Mouse (Mus musculus): Measurements from ENCODE around the gene Rab1b. TPM values are rescaled to one million over a fixed set of nuclear protein-coding genes. Genes with fewer than 3 reads are reported as not detected.

Gene Rab1b
- polyA plus RNA-seq, 1 experiment, result 212 TPM

DNA sequence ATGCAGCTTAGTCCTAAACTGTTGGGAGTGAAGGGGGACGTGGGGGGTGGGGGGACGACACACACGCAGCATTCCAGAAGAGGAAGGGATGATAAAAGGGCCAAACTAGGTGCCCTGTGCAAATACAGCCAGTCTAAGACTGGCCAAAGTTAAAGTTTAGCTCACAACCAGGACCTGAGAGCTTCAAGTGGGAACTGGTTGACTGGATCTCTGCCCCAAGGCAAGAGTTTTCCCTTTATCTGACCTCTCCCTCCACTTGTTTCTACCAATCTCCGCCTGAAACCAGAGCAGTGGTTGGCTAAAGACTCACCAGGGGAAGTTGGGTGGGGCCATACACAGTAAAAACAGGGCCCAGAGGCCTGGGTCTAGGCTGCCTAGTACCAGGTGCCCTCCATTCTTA, 1.8 kb upstream of the Rab1b start:
- Histone ChIP-seq H3K4me3 (ENCODE audit: insufficient read depth, poor library complexity, severe bottlenecking) (no peak overlapping the region), H3K27me3 (ENCODE audit: control insufficient read depth, insufficient read depth, insufficient read length) (no peaks in the 10 kb centered on the region), H3K79me3 (ENCODE audit: low read depth) (peaks cover 13% of the 10 kb centered on the region), H3K79me2 (ENCODE audit: control insufficient read depth, insufficient read depth) (peaks cover 23% of the 10 kb centered on the region), H3ac (ENCODE audit: control insufficient read depth, insufficient read length, low read depth) (no peak overlapping the region), H3K36me3 (ENCODE audit: control insufficient read depth, insufficient read depth) (peaks cover 48% of the 10 kb centered on the region)
- TF ChIP-seq MYOD1 (IDR thresholded peaks at IDR 0.05; ENCODE audit: control insufficient read depth, insufficient read length, low read depth) (no peak), USF1 (IDR thresholded peaks at IDR 0.05; ENCODE audit: low read depth) (no peak), CEBPB (IDR thresholded peaks at IDR 0.05; ENCODE audit: low read depth) (no peak), CTCF (IDR thresholded peaks at IDR 0.05; ENCODE audit: control insufficient read depth, insufficient read depth, insufficient read length) (no peak), MAX (IDR thresholded peaks at IDR 0.05) (no peak), MYOG (IDR thresholded peaks at IDR 0.05; ENCODE audit: control insufficient read depth, extremely low read depth, insufficient read length) (no peak), FOSL1 (IDR thresholded peaks at IDR 0.05; ENCODE audit: insufficient read depth, low read length, poor library complexity, severe bottlenecking) (no peak)

- no peak overlapping the region for H3ac ChIP-seq (ENCODE audit: control insufficient read depth, insufficient read length, low read depth)
- no peak overlapping the region for H3K4me3 ChIP-seq (ENCODE audit: insufficient read depth, poor library complexity, severe bottlenecking)
- H3K27me3 ChIP-seq (ENCODE audit: control insufficient read depth, insufficient read depth, insufficient read length), result no peaks in the 10 kb centered on the region
- peaks cover 23% of the 10 kb centered on the region for H3K79me2 ChIP-seq (ENCODE audit: control insufficient read depth, insufficient read depth)
- TF ChIP-seq FOSL1 (IDR thresholded peaks at IDR 0.05; ENCODE audit: insufficient read depth, low read length, poor library complexity, severe bottlenecking), result no peak
- no peak for TF ChIP-seq CEBPB (IDR thresholded peaks at IDR 0.05; ENCODE audit: low read depth)
- no peak for TF ChIP-seq CTCF (IDR thresholded peaks at IDR 0.05; ENCODE audit: control insufficient read depth, insufficient read depth, insufficient read length)
- no peak for TF ChIP-seq MYOG (IDR thresholded peaks at IDR 0.05; ENCODE audit: control insufficient read depth, extremely low read depth, insufficient read length)
- TF ChIP-seq MYOD1 (IDR thresholded peaks at IDR 0.05; ENCODE audit: control insufficient read depth, insufficient read length, low read depth), result no peak
- TF ChIP-seq USF1 (IDR thresholded peaks at IDR 0.05; ENCODE audit: low read depth), result no peak
- no peak for TF ChIP-seq MAX (IDR thresholded peaks at IDR 0.05)
- H3K79me3 ChIP-seq (ENCODE audit: low read depth), result peaks cover 13% of the 10 kb centered on the region
- H3K36me3 ChIP-seq (ENCODE audit: control insufficient read depth, insufficient read depth), result peaks cover 53% of the 10 kb centered on the region
These were observed 1.4 kb upstream of the Rab1b start for GRCm38 (mm10) chr19:5108271-5108575.

DNA sequence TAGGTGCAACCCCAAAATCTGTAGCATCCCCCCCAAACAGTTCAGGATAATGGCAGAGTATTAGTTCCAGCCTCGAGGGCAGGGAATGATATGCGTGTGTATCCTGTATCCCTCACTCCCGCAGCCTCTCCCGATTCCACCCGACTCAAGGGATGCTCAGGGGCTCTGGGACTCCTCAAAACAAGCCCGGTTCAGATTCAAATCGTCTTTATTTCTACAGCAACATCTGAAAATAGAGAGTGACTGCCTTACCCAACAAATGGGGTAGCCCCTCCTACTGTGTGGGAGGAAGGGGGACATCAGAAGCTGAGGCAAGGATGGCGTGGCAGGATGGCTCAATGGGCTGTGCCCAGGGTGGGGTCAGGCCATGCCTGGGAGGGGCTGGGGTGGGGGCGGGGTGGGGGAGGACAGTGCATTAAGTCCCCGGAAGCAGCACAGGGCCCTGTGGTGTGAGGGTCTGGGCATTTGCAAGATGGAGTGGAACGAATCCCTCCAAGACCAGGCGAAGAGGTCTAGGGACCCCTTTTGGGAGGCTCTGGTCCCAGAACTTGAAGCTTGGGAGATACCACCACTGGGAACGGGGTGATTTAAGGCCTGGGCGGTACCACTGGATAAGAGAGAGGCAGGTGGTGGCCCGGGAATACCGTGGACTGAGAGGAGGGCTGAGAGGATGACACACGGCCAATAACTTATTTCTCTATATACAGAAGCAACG, 841 bp upstream of the Rab1b start:
- peaks cover 55% of the 10 kb centered on the region for H3K36me3 ChIP-seq (ENCODE audit: control insufficient read depth, insufficient read depth)

GRCm38 (mm10) chr19:5106074-5106473, 798 bp downstream of the Rab1b start:
- Histone ChIP-seq H3K79me3 (ENCODE audit: low read depth) (peaks cover 13% of the 10 kb centered on the region), H3K27me3 (ENCODE audit: control insufficient read depth, insufficient read depth, insufficient read length) (no peaks in the 10 kb centered on the region), H3K79me2 (ENCODE audit: control insufficient read depth, insufficient read depth) (peaks cover 23% of the 10 kb centered on the region), H3K36me3 (ENCODE audit: control insufficient read depth, insufficient read depth) (peaks cover 62% of the 10 kb centered on the region), H3K4me3 (ENCODE audit: insufficient read depth, poor library complexity, severe bottlenecking) (peak overlapping the region; percentile 97), H3ac (ENCODE audit: control insufficient read depth, insufficient read length, low read depth) (peak overlapping the region; percentile 79)
- TF ChIP-seq MAX (IDR thresholded peaks at IDR 0.05) (no peak), MYOD1 (IDR thresholded peaks at IDR 0.05; ENCODE audit: control insufficient read depth, insufficient read length, low read depth) (no peak), CEBPB (IDR thresholded peaks at IDR 0.05; ENCODE audit: low read depth) (no peak)

More for the DNA sequence above, 841 bp upstream of the Rab1b start:
- Histone ChIP-seq H3ac (ENCODE audit: control insufficient read depth, insufficient read length, low read depth) (no peak overlapping the region), H3K4me3 (ENCODE audit: insufficient read depth, poor library complexity, severe bottlenecking) (no peak overlapping the region), H3K79me3 (ENCODE audit: low read depth) (peaks cover 13% of the 10 kb centered on the region), H3K79me2 (ENCODE audit: control insufficient read depth, insufficient read depth) (peaks cover 23% of the 10 kb centered on the region), H3K27me3 (ENCODE audit: control insufficient read depth, insufficient read depth, insufficient read length) (no peaks in the 10 kb centered on the region)
- TF ChIP-seq MYOD1 (IDR thresholded peaks at IDR 0.05; ENCODE audit: control insufficient read depth, insufficient read length, low read depth) (no peak), CTCF (IDR thresholded peaks at IDR 0.05; ENCODE audit: control insufficient read depth, insufficient read depth, insufficient read length) (no peak), MYOG (IDR thresholded peaks at IDR 0.05; ENCODE audit: control insufficient read depth, extremely low read depth, insufficient read length) (no peak), USF1 (IDR thresholded peaks at IDR 0.05; ENCODE audit: low read depth) (no peak), MAX (IDR thresholded peaks at IDR 0.05) (no peak), FOSL1 (IDR thresholded peaks at IDR 0.05; ENCODE audit: insufficient read depth, low read length, poor library complexity, severe bottlenecking) (no peak), CEBPB (IDR thresholded peaks at IDR 0.05; ENCODE audit: low read depth) (no peak)

- TF ChIP-seq CTCF (IDR thresholded peaks at IDR 0.05; ENCODE audit: control insufficient read depth, insufficient read depth, insufficient read length) (no peak), MYOD1 (IDR thresholded peaks at IDR 0.05; ENCODE audit: control insufficient read depth, insufficient read length, low read depth) (no peak), MYOG (IDR thresholded peaks at IDR 0.05; ENCODE audit: control insufficient read depth, extremely low read depth, insufficient read length) (no peak), FOSL1 (IDR thresholded peaks at IDR 0.05; ENCODE audit: insufficient read depth, low read length, poor library complexity, severe bottlenecking) (no peak), MAX (IDR thresholded peaks at IDR 0.05) (no peak), CEBPB (IDR thresholded peaks at IDR 0.05; ENCODE audit: low read depth) (no peak), USF1 (IDR thresholded peaks at IDR 0.05; ENCODE audit: low read depth) (no peak)
- no peaks in the 10 kb centered on the region for H3K79me3 ChIP-seq (ENCODE audit: low read depth)
- peak within 1 kb of the TSS; percentile 69 for H3ac ChIP-seq (ENCODE audit: control insufficient read depth, insufficient read length, low read depth)
- H3K27me3 ChIP-seq (ENCODE audit: control insufficient read depth, insufficient read depth, insufficient read length), result no peaks in the 10 kb centered on the region
- H3K4me3 ChIP-seq (ENCODE audit: insufficient read depth, poor library complexity, severe bottlenecking), result no peak within 1 kb of the TSS
- peaks cover 26% of the 10 kb centered on the region for H3K36me3 ChIP-seq (ENCODE audit: control insufficient read depth, insufficient read depth)
- H3K79me2 ChIP-seq (ENCODE audit: control insufficient read depth, insufficient read depth), result no peaks in the 10 kb centered on the region
These were observed 8.3 kb downstream of the Rab1b start, which contains the start of gene Cnih2 for GRCm38 (mm10) chr19:5098363-5099143. TSS of gene Cnih2 (minus strand) at chr19:5098521.
